Mouse (Mus musculus): ENCODE data around the gene Prkce.
A peak's percentile ranks its signal among the peaks of the same experiment; 100 is the strongest.

Gene Prkce

GRCm38 (mm10) chr17:86303401-86304243, 136.0 kb downstream of the Prkce start:
- no peak for DNase-seq

- no peak for DNase-seq
Observed at GRCm38 (mm10) chr17:86304923-86305630, 137.5 kb downstream of the Prkce start.

- DNase-seq, result no peak
Observed at GRCm38 (mm10) chr17:86306161-86306560, 138.6 kb downstream of the Prkce start.

- peak; percentile 54 to 76 for DNase-seq
Observed at GRCm38 (mm10) chr17:86313413-86314139, 146.0 kb downstream of the Prkce start.

- DNase-seq, result no peak
Observed at GRCm38 (mm10) chr17:86315874-86316273, 148.3 kb downstream of the Prkce start.

- DNase-seq, result no peak
Observed at GRCm38 (mm10) chr17:86316771-86317170, 149.2 kb downstream of the Prkce start.

- DNase-seq, result no peak
Observed at GRCm38 (mm10) chr17:86317197-86317596, 149.6 kb downstream of the Prkce start.

- DNase-seq, result no peak
Observed at GRCm38 (mm10) chr17:86319967-86320602, 152.5 kb downstream of the Prkce start.

GRCm38 (mm10) chr17:86322840-86323239, 155.3 kb downstream of the Prkce start:
- DNase-seq, result no peak

- DNase-seq, result no peak
Observed at GRCm38 (mm10) chr17:86323310-86323709, 155.7 kb downstream of the Prkce start.

- DNase-seq, result no peak
Observed at GRCm38 (mm10) chr17:86323909-86324686, 156.5 kb downstream of the Prkce start.

GRCm38 (mm10) chr17:86324756-86325155, 157.2 kb downstream of the Prkce start:
- no peak for DNase-seq

GRCm38 (mm10) chr17:86325317-86325716, 157.7 kb downstream of the Prkce start:
- no peak for DNase-seq

- DNase-seq, result no peak
Observed at GRCm38 (mm10) chr17:86327958-86328357, 160.4 kb downstream of the Prkce start.

GRCm38 (mm10) chr17:86329273-86330075, 161.9 kb downstream of the Prkce start:
- no peak for DNase-seq

GRCm38 (mm10) chr17:86330076-86330955, 162.7 kb downstream of the Prkce start:
- DNase-seq, result no peak

- DNase-seq, result no peak
Observed at GRCm38 (mm10) chr17:86331835-86332234, 164.2 kb downstream of the Prkce start.

GRCm38 (mm10) chr17:86334990-86335389, 167.4 kb downstream of the Prkce start:
- peak; percentile 55 to 62 for DNase-seq

GRCm38 (mm10) chr17:86336652-86337073, 169.1 kb downstream of the Prkce start:
- peak; percentile 36 for DNase-seq

- DNase-seq, result peak; percentile 62 to 67
Observed at GRCm38 (mm10) chr17:86337076-86337475, 169.5 kb downstream of the Prkce start.

Measured in lung, adult 18-20 months (tissue).